Mouse (Mus musculus): Measurements from ENCODE around the gene Ermap.

Gene Ermap

DNA sequence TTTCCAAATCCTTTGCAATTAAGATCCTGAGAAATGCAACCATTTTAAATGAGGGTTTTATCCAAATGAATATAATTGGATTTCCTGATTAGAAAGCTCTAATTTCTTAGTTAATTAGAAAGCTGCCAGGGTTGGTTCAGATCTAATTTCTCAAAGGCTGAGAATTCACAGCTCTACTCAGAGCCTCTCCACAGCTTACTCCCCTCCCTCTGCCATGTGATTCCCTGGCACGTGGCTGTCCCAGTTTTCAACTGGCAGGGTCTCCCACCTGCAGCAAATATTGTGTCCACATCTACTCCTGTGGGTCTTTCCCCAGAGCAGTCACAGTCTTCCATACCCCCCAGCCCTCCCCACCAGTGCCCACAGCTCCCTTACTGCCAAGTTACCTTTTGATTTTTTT is 6.3 kb downstream of the Ermap start:
- no peak for DNase-seq

DNA sequence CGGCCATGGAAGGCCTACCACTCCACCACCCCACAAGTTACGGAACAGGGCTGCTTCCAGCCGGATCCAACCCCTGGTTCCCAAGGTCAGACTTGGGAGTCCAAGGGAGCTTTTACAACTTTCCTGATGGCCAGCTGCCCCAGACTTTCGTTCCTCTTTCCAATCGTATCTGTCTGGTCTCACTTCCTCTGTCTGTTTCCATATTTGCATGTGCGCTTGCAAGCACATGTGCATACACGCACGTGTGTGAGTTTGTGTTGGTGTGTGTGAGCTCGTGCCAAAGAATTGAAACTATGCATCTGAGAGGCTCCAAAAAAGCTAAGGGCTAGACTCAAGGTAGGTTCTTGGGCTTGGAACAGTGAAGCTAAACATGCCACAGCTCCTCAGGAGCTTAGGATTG is 8.4 kb downstream of the Ermap start:
- peak; percentile 72 to 73 for DNase-seq

DNA sequence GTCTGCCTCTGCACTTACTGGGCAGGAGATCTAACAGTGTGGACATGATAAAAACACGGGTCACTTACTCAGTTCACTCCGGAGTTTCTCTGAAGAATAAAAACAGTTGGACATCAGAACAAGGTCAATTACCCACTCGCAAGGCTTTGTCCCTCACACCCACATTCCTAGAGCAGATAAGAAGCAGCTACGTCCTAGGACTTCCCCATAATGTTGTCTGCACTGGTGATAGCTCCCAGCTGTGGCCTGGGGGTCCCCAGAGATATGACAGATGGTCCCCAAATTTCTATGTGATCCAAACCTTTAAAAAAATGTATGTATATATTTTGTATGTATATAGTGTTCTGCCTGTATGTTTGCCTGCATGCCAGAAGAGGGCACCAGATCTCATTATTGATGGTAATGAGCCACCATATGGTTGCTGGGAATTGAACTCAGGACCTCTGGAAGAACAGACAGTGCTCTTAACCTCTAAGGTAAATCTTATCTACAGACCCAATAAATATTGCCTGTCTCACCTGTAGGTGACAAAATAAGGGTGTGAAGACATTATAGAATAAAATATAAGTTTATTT is 9.6 kb downstream of the Ermap start:
- DNase-seq, result no peak

- DNase-seq, result no peak
Observed at GRCm38 (mm10) chr4:119178331-119178730, 11.5 kb downstream of the Ermap start.

DNA sequence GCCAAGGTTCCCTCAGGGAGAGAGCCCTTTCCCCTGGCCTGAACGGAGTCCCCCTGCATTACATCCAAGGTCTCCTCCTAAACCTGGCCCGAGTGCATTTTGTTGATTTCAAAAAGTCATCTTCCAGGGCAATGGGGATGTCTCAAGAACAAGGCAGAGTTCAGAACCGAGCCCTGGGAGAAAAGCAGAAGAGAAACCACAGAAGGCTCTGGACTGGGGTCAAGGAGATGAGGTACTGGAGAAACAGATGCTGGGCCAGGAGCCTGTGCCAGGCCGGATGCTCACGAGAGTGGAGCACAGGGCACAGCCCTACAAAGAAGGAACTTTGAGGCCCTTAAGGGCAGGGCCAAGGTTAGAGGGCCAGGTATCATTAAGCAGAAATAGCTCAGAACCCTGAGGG is 12.1 kb downstream of the Ermap start:
- DNase-seq, result no peak

DNA sequence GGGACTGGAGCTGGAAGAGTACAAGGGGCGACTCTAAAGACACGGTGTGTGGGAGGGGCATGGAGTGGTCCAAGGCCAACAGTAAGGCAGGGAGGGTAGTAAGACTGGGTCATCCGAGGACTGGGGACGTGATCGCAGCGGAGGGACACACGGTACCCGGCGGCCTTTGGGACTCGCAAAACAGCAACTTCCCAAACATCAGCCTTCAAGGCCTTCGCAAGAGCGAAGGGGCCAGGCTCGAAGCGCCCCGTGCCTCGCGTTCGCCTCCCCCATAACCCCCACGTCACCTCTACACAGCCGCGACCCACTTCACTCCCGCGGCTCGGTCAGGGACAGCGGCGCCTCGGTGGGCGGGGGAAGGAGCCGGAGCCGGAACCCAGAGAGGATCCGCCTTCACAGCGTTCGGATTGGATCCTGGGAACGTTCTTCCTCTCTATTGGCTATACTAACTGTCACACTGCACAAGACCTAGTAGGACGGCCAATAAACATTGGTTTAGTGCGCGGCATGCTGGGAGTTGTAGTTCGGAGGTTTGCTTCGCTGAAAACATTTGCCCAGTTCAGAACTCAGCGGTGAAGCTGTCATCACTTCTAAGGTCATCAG is 15.9 kb downstream of the Ermap start, which contains the start of gene Zfp691:
Gene Zfp691, minus strand, starts transcription at position 345 of the 603 bp plus-strand sequence.
- peak; percentile 90 to 92 for DNase-seq

DNA sequence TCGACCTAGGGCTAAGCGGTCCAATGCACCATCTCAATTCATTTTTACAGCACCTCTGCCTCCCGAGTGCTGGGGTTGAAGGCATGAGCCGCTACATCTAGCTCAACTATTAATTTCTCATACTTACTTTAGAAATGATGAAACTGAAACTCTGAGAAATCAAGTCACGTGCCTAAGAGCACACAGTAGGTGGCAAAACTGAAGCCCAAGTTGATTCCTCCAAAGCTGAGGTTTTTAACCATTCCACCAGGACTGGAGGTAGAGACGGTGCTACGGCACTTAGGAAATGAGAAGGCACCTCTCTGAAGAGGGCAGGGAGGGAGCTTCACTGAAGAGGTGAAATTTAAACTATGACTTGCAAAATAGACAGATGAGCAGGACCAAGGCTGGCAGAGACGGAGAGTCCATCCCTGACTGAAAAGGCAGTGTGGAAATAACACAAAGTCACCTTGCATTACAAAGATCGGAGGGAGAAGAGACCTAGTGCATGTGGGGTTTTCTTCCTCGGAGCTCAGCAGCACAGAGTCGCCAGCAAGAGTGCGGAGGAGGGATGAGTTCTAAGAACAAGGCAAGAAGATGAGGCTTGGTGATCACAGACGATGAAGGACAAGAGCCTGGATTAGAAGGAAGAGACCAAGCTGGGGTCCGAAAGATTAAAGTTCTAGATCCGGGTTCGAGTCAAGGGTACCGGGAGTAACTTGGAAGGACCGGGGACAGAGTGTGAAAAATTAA is 16.7 kb downstream of the Ermap start:
- peak in 1 of 2 experiments; percentile 31 for DNase-seq

DNA sequence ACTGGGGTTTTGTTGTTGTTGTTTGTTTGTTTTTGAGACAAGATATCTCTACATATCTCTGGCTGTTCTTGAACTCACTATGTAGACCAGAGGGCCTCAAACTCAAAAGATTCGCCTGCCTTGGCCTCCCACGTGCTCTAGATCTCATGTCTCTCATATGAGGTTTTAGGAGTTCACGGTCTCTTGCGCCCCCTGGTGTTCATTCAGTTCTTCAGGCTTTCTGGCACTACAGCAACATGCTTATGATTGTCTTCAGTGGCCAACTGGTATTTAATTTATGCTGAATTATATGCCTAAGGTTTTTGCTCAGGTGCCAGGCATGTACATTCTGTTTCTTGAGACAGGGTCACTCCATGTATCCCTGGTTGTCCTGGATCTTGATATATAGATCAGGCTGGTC is 22.1 kb downstream of the Ermap start:
- DNase-seq, result peak; percentile 93 to 95

- no peak for DNase-seq
Observed at GRCm38 (mm10) chr4:119167068-119167467, 22.7 kb downstream of the Ermap start.

DNA sequence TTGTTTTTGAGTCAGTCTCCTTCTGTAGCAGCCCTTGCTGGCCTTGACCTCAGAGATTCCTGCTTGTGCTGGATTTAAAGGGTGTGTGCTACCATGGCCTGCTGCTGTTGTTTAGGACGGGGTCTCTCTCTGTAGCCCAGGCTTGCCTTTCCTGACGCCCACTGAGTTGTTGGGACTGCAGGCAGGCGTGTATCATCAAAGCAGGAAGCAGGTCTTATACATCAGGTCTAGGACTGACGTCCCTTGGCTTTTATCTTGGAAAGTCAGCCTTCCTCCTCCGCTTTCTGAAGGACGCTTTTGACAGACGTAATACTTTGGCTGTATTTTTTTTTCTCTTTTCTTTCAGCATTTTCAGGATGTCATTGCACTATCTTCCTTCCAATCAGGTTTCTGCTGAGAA is 23.9 kb downstream of the Ermap start:
- DNase-seq, result no peak

GRCm38 (mm10) chr4:119162990-119163389 is 26.8 kb downstream of the Ermap start:
- DNase-seq, result no peak

GRCm38 (mm10) chr4:119161358-119161757 is 28.5 kb downstream of the Ermap start:
- no peak for DNase-seq

DNA sequence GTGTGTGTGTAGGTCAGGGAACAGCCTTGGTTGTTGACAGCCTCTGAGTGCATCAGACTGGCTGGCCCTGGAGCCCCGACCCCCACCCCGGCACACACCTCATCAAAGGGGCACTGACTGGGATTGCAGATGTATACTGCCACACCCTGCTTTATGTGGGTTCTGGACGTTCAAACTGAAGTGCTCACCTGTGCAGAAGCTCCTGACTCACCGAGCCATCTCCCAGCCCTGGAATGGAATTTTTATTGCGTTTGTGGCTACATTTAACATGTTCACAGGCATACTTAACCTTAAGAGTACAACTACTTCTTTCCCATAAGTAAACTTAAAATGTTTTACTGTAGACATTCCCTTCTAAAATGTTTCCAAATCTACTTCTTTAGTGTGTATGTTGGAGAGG is 31.9 kb downstream of the Ermap start:
- no peak for DNase-seq

GRCm38 (mm10) chr4:119157186-119157585 is 32.6 kb downstream of the Ermap start:
- DNase-seq, result peak; percentile 83 to 85

- DNase-seq, result no peak
Observed at GRCm38 (mm10) chr4:119148741-119149140, 41.1 kb downstream of the Ermap start.

DNA sequence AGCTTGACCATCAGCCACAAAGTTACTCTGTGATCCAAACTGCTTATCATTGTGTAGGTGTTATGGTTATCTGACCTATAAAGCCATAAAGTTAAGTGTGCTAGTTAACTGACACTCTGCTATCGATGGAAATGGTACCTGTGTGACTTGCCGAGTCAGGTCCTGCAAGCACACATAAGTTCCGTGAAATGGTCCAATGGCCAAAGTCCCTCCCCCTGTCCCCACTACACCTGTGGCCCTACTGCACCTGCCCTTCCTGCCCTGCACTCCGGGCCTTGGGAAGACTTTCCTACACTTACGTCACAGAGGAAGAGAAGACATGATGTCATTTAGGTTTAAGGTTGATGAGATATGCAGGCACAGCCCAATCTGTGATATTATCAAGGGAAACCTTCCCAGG is 42.5 kb downstream of the Ermap start:
- no peak for DNase-seq

GRCm38 (mm10) chr4:119146816-119147215 is 43.0 kb downstream of the Ermap start:
- DNase-seq, result no peak

DNA sequence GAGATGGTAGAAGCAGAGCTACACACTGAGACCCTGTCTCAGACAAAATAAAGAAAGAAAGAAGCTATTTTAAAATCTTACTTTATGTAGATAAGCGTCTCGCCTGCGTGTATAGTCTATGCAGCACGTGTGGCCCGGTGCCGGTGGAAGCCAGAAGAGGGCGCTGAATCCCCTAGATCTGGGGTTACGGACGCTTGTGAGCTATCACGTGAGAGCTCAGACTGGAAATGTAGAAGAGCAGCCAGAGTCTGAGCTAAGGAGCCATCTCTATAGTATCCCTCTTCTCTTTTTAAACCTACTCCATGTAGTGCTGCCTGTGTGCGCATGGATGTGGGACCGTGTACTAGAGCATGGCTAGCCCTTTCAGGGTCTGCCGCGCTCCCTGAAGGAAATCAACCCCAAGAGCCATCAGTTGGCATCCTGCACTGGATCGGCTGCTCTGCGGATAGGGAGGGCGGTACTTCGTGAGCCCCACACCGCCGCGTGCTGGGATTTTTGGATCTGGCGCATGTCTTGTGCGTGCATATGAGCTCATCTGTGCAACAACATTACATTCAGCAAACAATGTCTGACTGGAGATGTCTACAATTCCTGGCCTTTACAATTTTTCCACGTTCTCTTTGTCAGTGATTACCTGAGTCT is 47.5 kb downstream of the Ermap start:
- peak; percentile 60 to 67 for DNase-seq

DNA sequence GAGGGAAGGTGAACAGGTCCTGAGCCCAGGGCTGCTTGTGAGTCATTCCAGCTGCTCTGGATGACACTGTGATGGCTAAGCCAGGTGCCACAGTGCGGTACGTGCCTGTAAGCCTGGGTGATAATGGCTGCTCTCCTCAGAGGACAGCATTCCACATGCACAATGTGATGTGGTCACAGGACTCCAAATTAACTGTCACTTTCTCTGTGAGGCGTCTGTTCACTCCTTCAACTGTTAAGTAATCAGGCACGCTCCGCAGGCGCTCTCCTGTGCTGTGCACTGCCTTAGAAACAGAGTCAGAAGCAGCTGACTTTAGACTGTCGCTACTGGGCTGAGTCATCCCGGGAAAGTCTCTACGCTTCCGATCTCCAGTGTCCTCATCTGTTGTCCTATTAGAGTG is 48.6 kb downstream of the Ermap start:
- DNase-seq, result no peak

DNA sequence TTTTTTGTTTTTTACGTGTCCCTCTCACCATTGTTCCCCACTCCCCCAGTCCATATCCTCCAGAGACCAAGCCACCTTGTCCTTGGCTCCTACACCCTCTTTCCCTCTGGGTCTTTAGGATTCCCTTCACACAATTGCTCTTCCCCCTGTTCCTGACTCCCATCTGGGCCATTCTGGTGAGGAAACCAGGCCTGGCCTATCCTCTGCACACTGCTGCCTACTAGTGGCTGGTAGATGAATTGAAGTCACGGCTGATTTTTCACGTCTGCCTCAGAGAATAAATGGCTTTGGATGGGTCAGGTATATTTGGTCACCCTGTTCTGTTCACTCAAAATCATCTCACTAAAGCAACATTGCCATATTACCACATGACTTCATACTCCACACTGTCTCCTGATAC is 49.7 kb downstream of the Ermap start:
- DNase-seq, result peak; percentile 69 to 71

- no peak for DNase-seq
Observed at GRCm38 (mm10) chr4:119138776-119139175, 51.0 kb downstream of the Ermap start.

GRCm38 (mm10) chr4:119138171-119138570 is 51.6 kb downstream of the Ermap start:
- DNase-seq, result no peak

DNA sequence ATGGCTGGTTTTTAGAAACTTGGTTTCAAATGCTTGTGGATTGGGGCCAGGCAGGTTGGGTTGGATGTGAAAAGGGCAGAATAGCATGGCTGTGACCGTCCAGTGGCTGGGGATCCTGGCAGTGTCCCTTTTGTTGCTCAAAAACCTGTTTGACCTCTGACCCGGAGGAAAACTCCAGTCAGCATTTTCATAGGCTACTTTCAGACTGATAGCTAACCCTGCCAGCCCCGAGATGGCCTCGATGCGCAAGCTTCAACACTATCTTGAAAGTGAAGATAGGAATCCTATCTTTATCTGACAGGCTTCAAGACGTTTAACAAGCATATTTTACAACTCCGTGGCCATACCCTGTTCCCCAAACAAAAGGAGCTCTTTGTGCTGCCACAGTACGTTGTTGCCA is 52.5 kb downstream of the Ermap start:
- DNase-seq, result no peak

DNA sequence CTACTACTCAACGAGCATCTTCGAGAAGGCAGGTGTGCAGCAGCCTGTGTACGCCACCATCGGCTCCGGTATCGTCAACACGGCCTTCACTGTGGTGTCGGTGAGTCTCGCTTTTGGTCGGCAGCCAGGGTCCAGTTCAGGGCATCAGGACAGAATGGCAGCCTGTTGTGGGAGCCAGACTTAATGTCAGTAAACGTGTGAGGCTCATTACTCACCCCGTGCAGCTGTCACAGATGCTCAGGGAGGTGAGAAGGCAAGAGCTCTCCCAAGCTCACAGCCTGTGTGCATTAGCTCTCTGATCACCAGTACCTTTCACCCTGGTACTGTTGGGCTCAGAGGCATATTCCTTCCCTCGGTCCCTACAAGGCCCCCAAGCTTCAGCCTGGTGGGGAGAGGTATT is 56.0 kb downstream of the Ermap start:
- no peak for DNase-seq
